Mouse (Mus musculus) urinary bladder, postnatal 36 days (tissue): ENCODE results near the gene Bola1.
"Not testable (repeated sequence)": the region's sequence is repeated elsewhere in the genome, so short reads cannot be mapped to it uniquely, and the experiment has no call there.

Source experiments
- DNase-seq, 2 experiments: peaks; one replicate each; pipeline ENCODE4 v3.0.0; 2022; ENCODE audit warnings: low spot score in 2 of 2, mixed read lengths in 1 of 2

Bola1 gene

DNA sequence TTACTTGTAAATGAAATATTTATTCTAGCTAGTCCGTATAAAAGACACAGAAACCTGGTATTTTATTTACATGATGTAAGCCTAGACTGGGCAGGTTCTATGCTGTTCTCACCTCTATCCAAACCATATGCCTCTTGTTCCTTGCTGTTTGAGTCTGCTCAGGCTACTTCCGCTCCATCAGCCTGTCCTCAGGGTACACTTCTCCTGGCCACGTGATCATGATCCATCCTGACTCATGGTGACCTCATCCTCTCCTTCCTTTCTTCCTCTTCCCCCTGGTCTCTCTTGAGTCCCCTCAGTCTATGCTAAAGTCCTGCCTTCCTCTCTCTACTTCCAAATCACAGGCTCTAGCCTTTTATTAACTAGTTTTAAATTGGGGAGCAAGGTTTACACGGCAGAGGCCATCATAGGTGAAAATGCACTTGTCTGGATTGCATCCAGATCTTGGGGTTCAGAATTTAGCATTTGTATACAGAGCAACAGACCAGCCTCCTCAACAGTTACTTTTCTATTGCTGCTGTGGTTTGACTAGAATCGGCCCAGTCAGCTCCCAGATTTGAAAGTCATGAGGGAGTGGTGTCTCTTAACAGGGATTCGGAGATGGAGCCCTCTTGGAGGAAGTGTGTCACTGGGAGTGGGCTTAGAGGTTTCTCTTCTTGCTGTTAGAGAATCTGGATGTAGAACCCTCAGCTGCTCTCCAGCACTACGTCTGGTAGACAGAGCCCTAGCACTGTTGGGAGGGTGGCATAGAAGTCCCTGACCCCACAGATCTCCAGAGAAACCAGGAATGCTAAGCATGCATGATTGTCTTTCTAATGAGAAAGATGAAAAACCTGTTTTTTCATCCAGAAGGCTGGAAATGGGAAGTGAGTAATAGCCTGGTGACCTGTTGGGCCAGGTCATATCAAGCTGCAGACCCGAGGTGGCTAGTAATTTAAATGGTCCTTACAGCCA is 7.5 kb upstream of the Bola1 start:
- peak in 1 of 2 experiments; percentile 14 for DNase-seq

GRCm38 (mm10) chr3:96225421-96225820 is 5.9 kb upstream of the Bola1 start:
- no peak for DNase-seq

GRCm38 (mm10) chr3:96222774-96223173 is 3.3 kb upstream of the Bola1 start:
- DNase-seq: no peak

GRCm38 (mm10) chr3:96221640-96222038 is 2.1 kb upstream of the Bola1 start:
- no peak for DNase-seq

DNA sequence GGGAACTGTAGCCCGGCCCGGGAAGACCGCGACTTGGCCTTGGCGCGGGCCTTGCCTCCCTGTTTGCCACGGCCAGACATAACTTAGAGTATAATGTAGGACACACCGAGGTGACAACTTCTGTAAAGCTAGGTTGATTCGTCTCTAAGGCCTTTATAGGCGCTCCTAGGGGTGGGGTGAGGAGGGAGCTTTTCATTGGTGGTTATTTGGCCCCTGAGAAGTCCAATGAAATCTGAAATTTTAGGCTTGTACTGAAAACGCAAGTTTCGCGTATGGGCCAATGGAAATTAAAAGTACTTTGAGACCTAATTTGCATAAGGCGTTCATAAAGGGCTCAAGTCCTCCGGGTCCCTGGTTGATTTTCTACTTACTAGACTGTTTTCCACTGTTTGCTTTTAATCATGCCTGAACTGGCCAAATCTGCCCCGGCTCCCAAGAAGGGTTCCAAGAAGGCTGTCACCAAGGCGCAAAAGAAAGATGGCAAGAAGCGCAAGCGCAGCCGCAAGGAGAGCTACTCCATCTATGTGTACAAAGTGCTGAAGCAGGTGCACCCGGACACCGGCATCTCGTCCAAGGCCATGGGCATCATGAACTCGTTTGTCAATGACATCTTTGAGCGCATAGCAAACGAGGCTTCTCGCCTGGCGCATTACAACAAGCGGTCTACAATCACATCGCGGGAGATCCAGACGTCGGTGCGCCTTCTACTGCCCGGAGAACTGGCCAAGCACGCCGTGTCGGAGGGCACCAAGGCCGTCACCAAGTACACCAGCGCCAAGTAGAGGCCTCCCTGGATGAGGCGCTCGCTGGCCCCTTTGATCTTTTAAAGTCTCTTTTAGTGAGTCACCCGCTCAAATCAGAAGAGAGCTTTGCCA is 1.5 kb upstream of the Bola1 start, which contains the start of the genes Hist2h2ac and Hist2h2be:
TSS of gene Hist2h2ac (minus strand) at position 116 of the 875 bp plus-strand sequence.
TSS of gene Hist2h2be (plus strand) at position 355 of the 875 bp plus-strand sequence.
- DNase-seq: peak; percentile 78 to 87

DNA sequence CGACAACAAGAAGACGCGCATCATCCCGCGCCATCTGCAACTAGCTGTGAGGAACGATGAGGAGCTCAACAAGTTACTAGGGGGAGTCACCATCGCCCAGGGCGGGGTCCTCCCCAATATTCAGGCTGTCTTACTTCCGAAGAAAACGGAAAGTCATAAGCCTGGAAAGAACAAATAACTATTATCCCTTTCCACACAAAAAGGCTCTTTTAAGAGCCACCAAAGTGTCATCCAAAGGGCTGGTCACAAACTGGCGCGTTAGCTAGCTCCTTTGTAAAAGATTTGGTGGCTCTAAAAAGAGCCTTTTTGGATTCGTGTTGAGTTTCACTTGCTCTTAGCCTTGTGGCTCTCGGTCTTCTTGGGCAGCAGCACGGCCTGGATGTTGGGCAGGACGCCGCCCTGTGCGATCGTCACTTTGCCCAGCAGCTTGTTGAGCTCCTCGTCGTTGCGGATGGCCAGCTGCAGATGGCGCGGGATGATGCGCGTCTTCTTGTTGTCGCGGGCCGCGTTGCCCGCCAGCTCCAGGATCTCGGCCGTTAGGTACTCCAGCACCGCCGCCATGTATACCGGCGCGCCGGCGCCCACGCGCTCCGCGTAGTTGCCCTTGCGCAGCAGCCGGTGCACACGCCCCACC is 739 bp upstream of the Bola1 start:
- DNase-seq: not testable (repeated sequence)

- DNase-seq: no peak
Measured at GRCm38 (mm10) chr3:96219191-96219641, 293 bp downstream of the Bola1 start.

- no peak for DNase-seq
Measured at GRCm38 (mm10) chr3:96209242-96209641, 10.3 kb downstream of the Bola1 start.

DNA sequence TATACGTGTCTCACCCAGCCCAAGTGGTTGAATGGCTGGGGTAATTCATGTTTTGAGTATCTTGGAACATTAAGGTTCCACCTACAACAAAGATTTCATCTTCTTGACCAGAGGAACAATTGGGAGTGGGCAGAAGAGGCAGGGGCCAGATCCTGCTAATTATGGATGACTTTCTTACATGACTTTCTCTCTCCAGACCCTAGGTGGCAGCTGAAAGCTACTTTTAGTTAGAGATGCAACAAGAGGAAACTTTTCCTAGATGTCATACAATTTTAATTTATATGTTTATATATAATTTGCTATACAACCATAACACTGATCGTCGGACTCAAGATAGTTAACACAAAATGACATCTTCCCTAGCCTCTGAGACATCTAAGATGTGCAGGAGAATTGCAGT is 11.7 kb downstream of the Bola1 start:
- no peak for DNase-seq

DNA sequence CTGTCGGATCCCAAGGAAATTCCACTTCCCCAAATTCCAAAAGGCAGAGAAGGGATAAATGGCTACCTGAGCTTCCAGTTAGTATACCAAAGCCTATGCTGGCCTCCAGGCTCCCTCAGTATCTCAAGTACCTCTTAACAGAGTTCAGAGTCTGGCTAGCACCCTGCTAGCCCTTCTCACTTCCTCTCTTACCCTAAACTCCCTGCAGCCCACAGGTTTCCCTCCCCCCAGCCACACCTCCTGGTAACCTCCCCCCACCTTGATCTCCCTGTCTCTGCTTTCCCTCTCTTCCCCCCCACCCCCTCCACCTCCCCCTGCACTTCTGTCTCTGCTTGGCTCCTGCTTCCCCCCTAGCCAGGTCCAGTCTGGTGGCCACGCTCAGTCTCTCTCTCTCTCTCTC is 19.8 kb downstream of the Bola1 start:
- DNase-seq: no peak

DNA sequence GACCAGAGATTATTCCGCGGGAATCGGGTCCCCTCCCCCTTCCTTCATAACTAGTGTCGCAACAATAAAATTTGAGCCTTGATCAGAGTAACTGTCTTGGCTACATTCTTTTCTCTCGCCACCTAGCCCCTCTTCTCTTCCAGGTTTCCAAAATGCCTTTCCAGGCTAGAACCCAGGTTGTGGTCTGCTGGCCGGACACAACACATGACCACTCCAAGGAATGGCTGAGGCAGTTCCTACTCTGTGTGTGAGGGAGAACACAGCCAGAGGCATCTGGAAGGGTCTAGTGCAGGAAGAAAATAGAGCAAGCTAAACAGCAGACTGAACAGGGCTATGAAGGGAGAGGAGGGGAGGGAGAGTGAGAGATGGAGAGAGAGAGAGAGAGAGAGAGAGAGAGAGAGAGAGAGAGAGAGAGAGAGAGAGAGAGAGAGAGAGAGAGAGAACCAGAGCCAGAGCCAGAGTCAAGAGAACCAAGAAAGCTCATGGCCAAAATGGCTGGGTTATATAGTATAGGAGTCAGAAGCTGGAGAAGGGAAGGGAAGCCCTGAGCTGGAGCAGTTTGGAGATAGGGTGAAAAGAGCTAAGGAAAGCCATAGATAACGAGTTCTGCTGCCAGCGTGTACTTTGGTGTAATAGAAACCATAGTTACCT is 20.8 kb downstream of the Bola1 start:
- DNase-seq: not testable (repeated sequence)

GRCm38 (mm10) chr3:96198181-96198580 is 21.3 kb downstream of the Bola1 start:
- no peak for DNase-seq

DNA sequence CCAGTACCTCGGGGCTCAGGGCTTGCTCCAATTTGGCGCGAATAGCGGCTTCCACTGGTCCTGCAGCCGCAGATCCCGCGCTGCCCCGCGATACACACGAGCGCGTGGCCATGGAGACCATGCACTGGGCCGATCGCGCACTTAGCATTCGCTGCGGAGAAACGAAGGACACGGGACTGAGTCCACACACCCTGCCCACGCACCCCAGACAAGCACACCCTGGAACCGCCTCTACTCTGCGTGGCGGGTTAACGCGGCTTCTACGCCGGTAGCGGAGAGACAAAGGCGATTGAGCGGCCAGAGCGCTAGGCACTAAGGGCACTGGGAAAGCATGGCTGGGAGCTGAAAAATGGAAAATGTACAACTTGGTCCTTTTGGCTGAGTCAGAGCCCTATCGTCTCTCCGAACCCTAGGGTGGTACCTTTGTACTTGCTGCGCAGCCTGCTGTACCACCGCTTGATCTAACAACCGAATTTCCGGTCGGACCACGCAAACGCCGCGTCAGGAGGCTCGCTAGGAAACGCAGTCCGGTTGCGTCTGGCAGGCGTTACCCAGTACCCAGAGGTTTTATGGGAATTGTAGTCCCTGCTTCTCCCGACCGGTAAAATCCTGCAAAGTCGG is 22.3 kb downstream of the Bola1 start:
- peak; percentile 81 to 90 for DNase-seq

DNA sequence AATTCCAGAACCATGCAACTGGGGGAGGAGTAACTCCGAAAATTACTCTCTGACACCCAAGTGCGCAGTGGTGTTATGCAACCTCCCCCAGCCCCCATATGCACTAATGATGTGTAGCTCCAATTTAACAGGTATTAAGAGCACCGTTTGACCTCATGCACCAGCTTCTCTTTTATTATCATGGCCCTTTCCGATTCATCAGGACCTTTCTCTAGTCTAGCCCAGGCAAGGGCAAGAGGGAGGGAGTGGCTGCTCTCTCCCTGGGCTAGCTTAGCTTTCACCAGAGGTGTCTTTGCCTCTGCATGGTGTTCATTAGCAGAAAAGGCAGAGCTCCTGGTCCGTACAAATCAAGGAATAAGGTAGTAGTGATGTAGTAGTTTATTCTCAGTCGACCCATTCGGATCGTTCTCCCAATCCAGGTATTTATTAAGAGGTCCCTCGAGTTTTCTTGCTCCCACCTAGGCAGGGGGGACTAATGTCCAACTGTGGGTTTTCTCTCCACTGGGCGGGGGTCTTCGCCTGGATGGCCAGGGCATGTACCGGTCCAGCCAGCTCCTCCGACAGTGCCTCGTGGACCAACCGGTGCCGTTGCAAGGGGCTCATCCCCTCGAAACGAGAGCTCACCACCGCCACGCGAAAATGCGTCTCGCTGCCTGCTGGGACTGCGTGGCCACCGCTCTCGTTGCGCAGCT is 22.9 kb downstream of the Bola1 start:
- DNase-seq: no peak

- no peak for DNase-seq
Measured at GRCm38 (mm10) chr3:96195616-96196313, 23.7 kb downstream of the Bola1 start.

DNA sequence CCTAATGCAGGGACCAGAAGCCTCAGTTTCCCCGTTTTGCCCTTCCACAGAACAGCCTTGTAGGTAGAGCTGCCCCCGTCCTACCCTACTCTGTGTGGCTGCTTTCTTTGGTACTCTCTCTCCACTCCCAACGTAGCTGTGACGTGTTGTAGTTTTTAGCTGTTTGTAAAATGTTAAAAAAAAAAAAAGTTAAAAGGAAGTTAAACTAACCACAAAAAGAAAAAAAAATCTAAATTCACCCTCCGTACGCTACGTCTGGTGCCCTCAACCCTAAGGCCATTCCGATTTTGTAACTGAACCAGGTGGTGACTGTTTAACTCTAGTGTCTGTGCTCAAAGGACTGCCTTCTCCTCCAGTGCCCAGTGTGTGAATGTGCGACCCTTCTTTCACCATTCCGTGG is 24.5 kb downstream of the Bola1 start:
- no peak for DNase-seq

DNA sequence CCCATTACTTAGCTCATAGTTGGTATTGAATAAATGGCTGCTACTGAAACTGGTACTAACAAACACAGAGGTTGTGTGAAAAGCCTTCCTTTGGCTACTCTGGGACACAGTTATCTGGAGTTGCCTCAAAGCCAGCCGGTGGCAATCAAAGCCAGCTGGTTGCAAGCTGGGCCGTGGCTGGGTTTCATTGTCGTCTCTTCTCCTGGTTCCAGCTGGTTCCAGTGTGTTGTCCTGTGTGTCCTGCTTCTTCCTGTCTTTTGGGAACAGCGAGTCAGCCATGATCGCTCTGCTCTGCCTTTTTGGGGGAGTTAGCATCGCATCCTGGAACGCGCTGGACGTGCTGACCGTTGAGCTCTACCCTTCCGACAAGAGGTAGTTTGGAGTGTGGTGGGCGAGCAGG is 26.5 kb downstream of the Bola1 start:
- DNase-seq: no peak

GRCm38 (mm10) chr3:96182382-96182776 is 37.1 kb downstream of the Bola1 start:
- no peak for DNase-seq
